Mouse (Mus musculus) ES-Bruce4 (cell line): Measurements from ENCODE around the gene Ppp1r3e. TPM values are rescaled to one million over a fixed set of nuclear protein-coding genes. Genes with fewer than 3 reads are reported as not detected.

Experiments used
- H3K27ac ChIP-seq: 2 replicates; pipeline ENCODE4 v1.5.1; 2012; ENCODE audit warnings: low read length, inconsistent platforms; ENCODE audit not compliant: insufficient read depth
- H3K27me3 ChIP-seq: 2 replicates; pipeline ENCODE4 v1.6.1; 2012; ENCODE audit warnings: mild to moderate bottlenecking, low read length, inconsistent platforms; ENCODE audit not compliant: control insufficient read depth, poor library complexity, insufficient read depth, severe bottlenecking
- H3K36me3 ChIP-seq: 2 replicates; pipeline ENCODE4 v1.6.1; 2012; ENCODE audit warnings: inconsistent platforms, mild to moderate bottlenecking, low read length, moderate library complexity; ENCODE audit not compliant: control insufficient read depth, poor library complexity, insufficient read depth, severe bottlenecking
- H3K4me1 ChIP-seq: one replicate; pipeline ENCODE4 v1.8.1; 2011; ENCODE audit warnings: low read length; ENCODE audit not compliant: control insufficient read depth, insufficient read depth
- H3K4me3 ChIP-seq: 2 replicates; pipeline ENCODE4 v1.5.1; 2011; ENCODE audit warnings: low read depth, mild to moderate bottlenecking, low read length
- H3K9ac ChIP-seq: 2 replicates; pipeline ENCODE4 v1.6.1; 2012; ENCODE audit warnings: low read depth, mild to moderate bottlenecking, inconsistent platforms; ENCODE audit not compliant: poor library complexity, severe bottlenecking
- H3K9me3 ChIP-seq: replicated peaks from 2 replicates; pipeline ENCODE4 v1.6.1; 2012; ENCODE audit warnings: mild to moderate bottlenecking, low read length, inconsistent platforms; ENCODE audit not compliant: control insufficient read depth, poor library complexity, insufficient read depth, severe bottlenecking
- CTCF ChIP-seq: IDR thresholded peaks from one replicate; pipeline ENCODE4 v1.8.1; 2011; ENCODE audit warnings: low read depth, low read length
- EP300 ChIP-seq: IDR thresholded peaks from 2 replicates; pipeline ENCODE4 v1.6.1; 2011; ENCODE audit warnings: low read depth, low read length; ENCODE audit not compliant: insufficient read depth
- POLR2A ChIP-seq: IDR thresholded peaks from one replicate; pipeline ENCODE4 v1.8.1; 2011; ENCODE audit warnings: low read length; ENCODE audit not compliant: insufficient read depth
- polyA plus RNA-seq: library from polyadenylated mRNA; stranded (reverse); fragments of >200 nt; gene quantifications from 2 replicates; pipeline ENCODE4 v1.2.4, GENCODE M21; 2011; ENCODE audit warnings: low read depth; ENCODE audit not compliant: missing spikeins, insufficient read depth, insufficient read length

The Ppp1r3e gene
- polyA plus RNA-seq, result 4.2 and 6.3 TPM in 2 replicates

DNA sequence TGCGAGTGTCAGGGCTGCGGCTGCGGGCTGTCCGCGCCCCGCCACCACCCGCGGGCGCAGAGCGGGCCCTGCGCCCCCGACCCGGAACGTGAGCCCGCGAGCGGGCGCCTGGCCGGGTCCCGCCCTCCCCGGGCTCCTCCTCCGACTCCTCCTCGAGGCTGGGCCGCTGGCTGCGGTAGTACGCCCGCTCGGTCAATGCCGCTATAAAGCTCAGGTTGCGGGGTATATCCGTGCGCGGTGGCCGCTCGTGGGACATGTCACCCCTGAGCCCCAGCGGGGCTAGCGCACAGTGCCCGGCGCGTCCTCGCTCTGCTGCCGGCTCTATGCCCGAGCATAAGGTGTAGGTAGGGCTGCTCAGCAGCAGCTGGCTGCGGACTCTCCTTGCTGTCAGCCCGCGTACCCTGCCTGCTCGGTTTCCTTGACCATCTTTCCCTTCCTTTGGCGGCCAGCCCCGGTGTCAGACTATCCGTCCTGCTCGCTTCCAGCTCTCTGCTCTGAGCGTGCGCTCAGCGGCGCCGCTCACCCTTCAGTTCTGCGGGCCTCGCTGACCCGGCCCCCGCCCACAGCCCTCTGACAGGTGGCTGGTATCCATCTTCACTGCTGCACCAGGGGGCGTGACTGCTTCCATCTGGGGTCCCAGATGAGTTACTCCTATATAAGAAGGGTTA, at the start of gene Ppp1r3e:
TSS of gene Ppp1r3e (minus strand) at position 503 of the 668 bp plus-strand sequence.
- Histone ChIP-seq H3K27me3 (no peaks in the 10 kb centered on the region), H3K36me3 (no peaks in the 10 kb centered on the region), H3K9ac (peak within 1 kb of the TSS; percentile 74), H3K9me3 (no peaks in the 10 kb centered on the region), H3K4me1 (no peaks in the 10 kb centered on the region), H3K27ac (no peak within 1 kb of the TSS), H3K4me3 (peak within 1 kb of the TSS; percentile 70)
- TF ChIP-seq EP300 (no peak), POLR2A (no peak), CTCF (no peak)

DNA sequence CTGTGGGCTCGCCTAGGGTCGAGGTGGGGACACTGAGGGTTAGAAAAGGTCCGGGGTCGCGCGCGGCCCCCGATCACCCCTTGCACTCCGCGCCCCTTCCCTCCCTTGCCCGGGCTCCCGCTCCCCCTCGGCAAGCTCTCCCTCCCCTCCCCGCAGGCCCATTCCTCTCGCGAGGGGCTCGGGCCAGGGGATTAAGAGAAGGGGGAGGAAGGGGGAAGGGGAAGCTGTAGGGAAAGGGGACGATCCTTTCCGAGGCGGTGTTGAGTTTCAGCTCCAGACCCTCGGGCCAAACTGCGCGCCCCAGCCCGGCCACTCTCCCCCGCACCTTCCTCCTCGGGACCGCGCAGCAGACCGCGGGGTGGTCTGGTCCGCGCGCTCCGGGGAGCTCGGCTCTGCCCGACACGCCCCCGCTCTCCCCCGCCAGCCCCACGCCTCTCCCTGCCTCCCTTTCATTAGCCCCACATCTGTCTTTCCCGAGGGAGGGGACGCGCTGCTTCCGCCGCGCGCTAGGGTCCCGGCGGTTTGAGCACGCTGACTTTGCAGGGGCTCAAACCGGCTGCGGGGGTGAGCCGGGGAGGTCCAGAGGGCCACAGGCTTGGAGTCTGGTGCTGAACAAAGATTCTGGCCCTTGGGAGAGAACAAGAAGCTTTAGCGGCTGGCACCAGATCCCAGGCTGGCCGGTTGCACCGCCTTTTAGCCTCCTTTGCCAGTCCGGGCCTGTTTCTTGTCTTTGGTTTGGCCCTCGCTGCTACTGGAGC, 49.2 kb upstream of the Ppp1r3e start:
- peaks cover 10% of the 10 kb centered on the region for H3K4me1 ChIP-seq
- no peaks in the 10 kb centered on the region; the same call in 1 of the 2 replicates for H3K9me3 ChIP-seq
- H3K27me3 ChIP-seq, result no peaks in the 10 kb centered on the region
- H3K27ac ChIP-seq, result peak overlapping the region; percentile 86
- no peaks in the 10 kb centered on the region for H3K36me3 ChIP-seq
- H3K9ac ChIP-seq, result peak overlapping the region; percentile 89
- peak overlapping the region; percentile 69 for H3K4me3 ChIP-seq
- TF ChIP-seq EP300 (peak; percentile 43; the same call in 1 of the 2 replicates), POLR2A (no peak), CTCF (no peak)

DNA sequence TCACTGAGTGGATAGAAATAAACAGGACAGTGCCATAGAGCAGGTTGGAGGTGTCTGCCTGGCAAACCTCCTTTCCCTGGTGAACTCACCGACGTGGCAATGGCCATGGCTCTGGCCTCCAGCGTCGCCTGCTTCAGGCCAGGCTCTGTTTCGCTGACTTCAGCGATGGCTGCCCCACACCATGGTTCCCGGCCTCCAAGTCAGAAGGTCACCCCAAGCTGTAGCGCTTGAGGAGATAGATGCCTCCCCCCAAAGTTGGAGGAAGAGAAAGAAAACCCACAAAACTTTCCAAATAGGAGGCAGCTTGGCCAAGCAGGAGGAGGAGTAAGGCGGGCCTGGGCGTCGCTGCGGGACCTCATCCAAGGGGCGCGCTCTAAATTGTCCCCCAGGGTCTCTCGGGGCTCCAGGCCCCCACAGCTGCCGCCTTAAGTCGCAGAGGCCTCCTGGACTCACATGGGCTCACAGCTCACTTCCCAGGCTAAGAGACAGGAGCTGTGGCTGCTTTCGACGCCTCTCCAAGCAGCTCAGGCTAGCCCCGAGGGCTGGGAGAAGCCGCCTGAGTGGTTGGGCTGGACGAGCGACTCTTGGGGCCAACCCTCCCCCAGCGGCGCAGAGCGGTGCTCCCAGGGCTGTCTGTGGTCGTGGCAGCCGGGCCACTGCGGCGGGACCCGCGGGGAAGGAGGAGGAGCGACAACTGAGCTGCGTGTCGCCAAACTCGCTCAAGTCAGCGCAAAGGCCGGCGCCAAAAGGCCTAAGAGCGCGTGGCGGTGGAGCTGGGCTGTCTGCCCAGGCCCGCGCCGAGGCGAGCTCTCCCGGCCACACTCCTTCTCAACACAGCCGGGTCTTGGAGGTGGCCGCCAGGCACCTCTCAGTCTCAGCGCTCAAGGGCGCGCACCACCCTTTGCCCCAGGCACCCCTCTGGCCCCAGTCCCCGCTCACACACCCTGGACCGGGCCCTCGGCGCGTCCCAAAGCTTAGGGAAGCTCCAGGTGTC, 48.3 kb upstream of the Ppp1r3e start, which contains the start of gene Efs:
TSS of gene Efs (minus strand) at position 778 of the 994 bp plus-strand sequence.
- H3K27ac ChIP-seq, result peak within 1 kb of the TSS; percentile 86
- H3K4me3 ChIP-seq, result peak within 1 kb of the TSS; percentile 69
- H3K4me1 ChIP-seq, result peaks cover 13% of the 10 kb centered on the region
- peak within 1 kb of the TSS; percentile 89 for H3K9ac ChIP-seq
- H3K27me3 ChIP-seq, result no peaks in the 10 kb centered on the region
- no peak for TF ChIP-seq POLR2A
- no peak for TF ChIP-seq EP300
- no peak for TF ChIP-seq CTCF
- no peaks in the 10 kb centered on the region; the same call in 1 of the 2 replicates for H3K9me3 ChIP-seq
- H3K36me3 ChIP-seq, result no peaks in the 10 kb centered on the region

DNA sequence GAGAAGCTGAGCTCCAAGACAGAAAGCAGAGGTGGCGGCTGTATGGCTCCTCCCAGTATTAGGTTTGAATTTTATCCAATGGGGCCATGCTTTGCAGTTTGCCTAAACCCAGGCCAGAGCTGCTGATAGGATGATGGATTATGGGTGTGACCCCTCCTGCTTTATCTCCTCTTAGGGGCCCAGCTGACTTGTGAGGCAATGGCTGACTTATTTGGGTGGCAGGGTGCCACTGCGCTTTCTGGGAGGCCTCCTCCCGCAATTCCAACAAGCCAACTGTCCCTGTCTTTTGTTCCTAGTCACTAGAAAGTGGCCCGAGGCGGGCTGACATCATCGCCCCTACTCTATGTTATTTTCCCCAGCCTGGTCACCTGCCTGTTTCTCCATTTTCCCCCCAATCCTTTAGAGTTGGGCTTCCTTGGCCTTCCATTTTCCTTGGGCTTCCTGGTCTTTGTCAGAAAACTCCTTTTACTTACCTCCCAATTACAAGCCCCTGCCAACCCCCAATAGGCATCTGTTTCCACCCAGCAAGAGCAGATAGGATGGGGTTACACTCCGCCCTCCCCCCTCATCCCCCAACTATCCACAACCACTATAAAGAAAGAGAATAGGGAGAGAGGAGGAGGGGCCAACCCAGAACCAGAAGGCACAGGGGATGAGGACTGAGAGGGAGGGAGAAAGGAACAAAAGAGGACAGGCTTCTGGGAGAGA, 47.4 kb upstream of the Ppp1r3e start:
- no peaks in the 10 kb centered on the region for H3K36me3 ChIP-seq
- peaks cover 9% of the 10 kb centered on the region for H3K4me1 ChIP-seq
- H3K4me3 ChIP-seq, result peak overlapping the region; percentile 69
- H3K27ac ChIP-seq, result peak overlapping the region; percentile 86
- H3K9ac ChIP-seq, result peak overlapping the region; percentile 89
- H3K9me3 ChIP-seq, result no peaks in the 10 kb centered on the region; the same call in 1 of the 2 replicates
- TF ChIP-seq POLR2A, result peak; percentile 60
- 0 out of 2 replicates have a peak, but pooled peaks have one; percentile 22 for TF ChIP-seq EP300
- no peak for TF ChIP-seq CTCF
- no peaks in the 10 kb centered on the region for H3K27me3 ChIP-seq
